Mouse (Mus musculus) neural tube, embryonic 10.5 days (tissue): ENCODE measurements around the gene Gm43720.

Experiments used
- DNase-seq: peaks from one replicate; pipeline ENCODE4 v3.0.0-alpha.2; 2017; ENCODE audit warnings: low spot score; ENCODE audit errors: extremely low spot score

Gene Gm43720

GRCm38 (mm10) chr5:138279585-138280424 lies at the start of gene Gm43720, which contains the start of the genes Gpc2 and Stag3:
TSS of gene Gm43720 (minus strand) at chr5:138279958.
TSS of gene Gpc2 (minus strand) at chr5:138280005.
TSS of gene Stag3 (plus strand) at chr5:138280240.
- peak; percentile 96 for DNase-seq

GRCm38 (mm10) chr5:138312795-138313194 lies 33.0 kb upstream of the Gm43720 start:
- DNase-seq: no peak

- DNase-seq: no peak
Measured at GRCm38 (mm10) chr5:138299613-138300012, 19.9 kb upstream of the Gm43720 start.

GRCm38 (mm10) chr5:138294158-138294557 lies 14.4 kb upstream of the Gm43720 start:
- DNase-seq: no peak

GRCm38 (mm10) chr5:138291638-138292037 lies 11.9 kb upstream of the Gm43720 start:
- no peak for DNase-seq

GRCm38 (mm10) chr5:138287861-138288260 lies 8.1 kb upstream of the Gm43720 start:
- DNase-seq: no peak

- DNase-seq: no peak
Measured at GRCm38 (mm10) chr5:138283540-138283939, 3.8 kb upstream of the Gm43720 start.

GRCm38 (mm10) chr5:138281798-138282197 lies 2.0 kb upstream of the Gm43720 start:
- DNase-seq: no peak

GRCm38 (mm10) chr5:138280829-138281228 lies 1.1 kb upstream of the Gm43720 start:
- DNase-seq: no peak

- DNase-seq: no peak
Measured at GRCm38 (mm10) chr5:138280425-138280768, 639 bp upstream of the Gm43720 start.

- DNase-seq: no peak
Measured at GRCm38 (mm10) chr5:138277994-138278393, 1.8 kb downstream of the Gm43720 start.

- DNase-seq: peak; percentile 38
Measured at GRCm38 (mm10) chr5:138275216-138276050, 4.3 kb downstream of the Gm43720 start.

- no peak for DNase-seq
Measured at GRCm38 (mm10) chr5:138274186-138274585, 5.6 kb downstream of the Gm43720 start.

GRCm38 (mm10) chr5:138272409-138272923 lies 7.3 kb downstream of the Gm43720 start, which contains the start of gene Gal3st4:
TSS of gene Gal3st4 (minus strand) at chr5:138272840.
- peak; percentile 62 for DNase-seq

GRCm38 (mm10) chr5:138271232-138271631 lies 8.5 kb downstream of the Gm43720 start:
- DNase-seq: no peak

- DNase-seq: no peak
Measured at GRCm38 (mm10) chr5:138268980-138269379, 10.8 kb downstream of the Gm43720 start.

- no peak for DNase-seq
Measured at GRCm38 (mm10) chr5:138267114-138267513, 12.6 kb downstream of the Gm43720 start.

GRCm38 (mm10) chr5:138265712-138266111 lies 14.0 kb downstream of the Gm43720 start:
- no peak for DNase-seq

- no peak for DNase-seq
Measured at GRCm38 (mm10) chr5:138264207-138264578, 15.6 kb downstream of the Gm43720 start.

GRCm38 (mm10) chr5:138263260-138264206 lies 16.2 kb downstream of the Gm43720 start, which contains the start of gene BC037034:
TSS of gene BC037034 (minus strand) at chr5:138264033.
- peak; percentile 91 for DNase-seq
